Mouse (Mus musculus): ENCODE results near the gene Ppp1r9a.

DNA sequence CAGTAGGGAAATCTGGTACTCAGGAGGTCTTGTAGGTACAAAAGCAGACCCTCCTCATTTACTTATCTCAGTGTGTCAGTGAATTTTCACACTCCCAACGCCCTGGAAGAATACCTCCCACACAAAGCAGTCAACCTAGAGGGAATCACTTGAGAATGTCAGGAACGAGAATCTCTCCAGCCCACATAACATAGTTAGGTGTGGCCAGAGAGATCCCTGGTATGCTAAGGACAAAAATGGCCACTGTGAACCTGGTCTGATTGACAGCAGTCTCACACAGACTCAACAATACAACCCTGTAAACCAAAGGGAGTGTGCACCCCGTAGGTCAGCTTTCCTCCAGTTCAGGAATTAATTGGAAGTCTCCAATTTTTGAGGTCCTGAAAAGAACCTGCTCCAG lies 18.4 kb upstream of the Ppp1r9a start:
- TF ChIP-seq POLR2A (IDR thresholded peaks at IDR 0.05; ENCODE audit: borderline replicate concordance, control insufficient read depth, low read depth, low read length): no peak
- TF ChIP-seq CTCF (IDR thresholded peaks at IDR 0.05; ENCODE audit: control insufficient read depth, insufficient read depth, low read length): no peak
